Mouse (Mus musculus): ENCODE measurements around the gene Set. TPM values are rescaled to one million over a fixed set of nuclear protein-coding genes. Genes with fewer than 3 reads are reported as not detected.

Gene Set
- total RNA-seq, 4 experiments from 2014 or later: 98.3 to 109 (median 100) TPM

DNA sequence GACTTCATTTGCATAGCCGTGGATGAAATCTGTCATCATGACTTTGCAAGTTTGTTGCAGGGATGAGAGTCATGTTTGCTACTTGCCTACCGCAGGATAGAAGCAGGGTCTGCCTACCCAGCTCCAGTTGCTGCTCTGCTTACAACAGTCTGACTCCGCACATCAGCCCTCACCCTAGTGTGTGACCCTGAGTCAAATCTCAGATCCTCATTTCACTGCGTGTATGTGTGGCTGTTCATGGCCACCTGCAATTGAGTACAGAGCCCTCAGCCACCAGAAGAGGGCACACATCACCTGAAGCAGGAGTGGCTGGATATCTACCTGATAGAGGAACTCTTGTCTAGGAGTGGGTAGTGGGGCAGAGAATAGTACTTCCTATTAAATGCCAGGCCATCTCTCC, 30.1 kb downstream of the Set start:
- no peak for DNase-seq (ENCODE audit: low spot score)

DNA sequence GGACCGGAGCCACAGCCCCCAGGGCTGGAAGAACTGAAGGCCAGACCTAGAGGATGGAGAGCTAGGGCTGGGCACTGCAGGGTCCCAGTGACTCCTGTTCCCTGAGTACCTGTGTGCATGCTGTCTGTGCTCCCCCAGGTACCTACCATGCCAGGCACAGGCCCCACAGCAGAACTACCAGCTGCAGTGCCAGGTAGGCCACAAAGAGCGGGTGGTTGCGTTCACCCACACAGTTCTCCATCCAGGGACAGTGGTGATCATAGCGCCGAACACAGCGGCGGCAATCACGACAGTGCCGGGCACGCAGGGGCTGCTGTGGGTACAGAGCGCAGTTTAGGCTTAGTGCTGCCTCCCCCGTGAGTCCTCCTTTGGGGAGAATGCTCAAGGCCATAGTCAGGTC, 34.3 kb downstream of the Set start:
- no peak for DNase-seq (ENCODE audit: low spot score)

DNA sequence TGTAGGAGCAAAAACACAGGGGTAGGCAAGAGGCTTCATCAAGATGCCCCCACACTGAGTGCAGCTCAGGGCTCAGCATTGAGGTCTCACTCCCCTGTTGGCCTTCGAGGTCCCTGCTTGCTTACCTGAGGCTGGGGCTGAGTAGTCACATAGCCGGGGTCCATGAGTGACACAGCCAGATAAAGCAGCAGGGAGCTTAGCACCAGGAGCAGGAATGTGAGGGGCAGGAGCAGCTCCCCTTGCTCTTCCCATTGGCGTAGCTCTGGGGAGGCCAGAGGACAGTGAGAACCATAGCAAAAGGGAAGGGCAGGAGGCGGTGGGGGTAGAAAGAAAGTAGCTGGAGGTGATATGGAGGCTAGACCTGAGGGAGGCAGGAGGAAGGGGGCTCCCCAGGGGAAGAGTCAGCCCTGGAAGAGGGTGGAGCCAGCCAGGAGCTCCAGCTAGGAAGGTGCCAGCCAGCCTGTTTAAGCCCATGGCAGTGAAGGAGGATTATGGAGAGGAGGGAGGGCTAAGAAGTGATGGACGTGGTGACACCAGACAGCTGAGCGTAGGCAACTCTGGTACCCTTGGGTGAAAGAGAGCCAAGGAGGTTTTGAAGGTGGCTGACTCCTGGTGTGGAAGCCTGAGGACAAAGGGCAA, 35.2 kb downstream of the Set start:
- no peak for DNase-seq (ENCODE audit: low spot score)

DNA sequence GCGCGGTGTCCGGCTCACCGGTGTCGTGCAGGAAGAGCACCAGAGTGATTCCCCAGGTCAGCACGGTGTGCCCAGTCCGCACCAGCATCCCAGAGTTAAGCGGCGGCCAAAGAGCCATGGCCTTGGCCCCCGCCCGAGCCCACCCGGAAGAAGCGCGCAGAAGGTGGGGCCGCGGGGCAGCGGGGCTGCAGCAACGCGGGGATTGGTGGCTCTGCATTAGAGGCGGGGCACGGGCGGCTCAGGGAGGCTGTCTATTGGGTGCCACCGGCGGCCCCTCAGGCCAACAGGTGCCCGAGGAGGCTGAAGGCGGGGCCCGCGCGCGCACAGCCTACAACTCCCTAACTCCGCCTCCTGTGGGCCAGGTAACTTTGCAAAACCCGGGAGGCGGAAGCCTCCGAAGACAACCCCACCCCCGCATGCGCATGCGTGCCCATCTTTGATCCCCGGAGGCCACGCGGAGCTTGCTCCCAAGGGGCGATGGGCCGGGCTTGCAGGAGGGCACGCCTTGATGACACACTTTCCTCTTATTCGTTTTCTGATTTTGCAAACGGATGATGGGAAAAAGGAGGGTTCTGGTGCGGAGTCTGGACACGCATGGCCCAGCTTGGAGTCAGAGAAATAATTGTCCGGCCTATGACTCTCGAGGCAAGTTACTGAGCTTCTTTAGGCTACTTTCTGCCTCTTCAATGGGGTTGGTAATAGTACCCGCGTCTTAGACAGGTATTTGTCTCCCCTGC, 36.5 kb downstream of the Set start, which contains the start of gene Zdhhc12:
Gene Zdhhc12 (minus strand): TSS at position 178 of the 737 bp plus-strand sequence.
- peak; percentile 89 for DNase-seq (ENCODE audit: low spot score)

DNA sequence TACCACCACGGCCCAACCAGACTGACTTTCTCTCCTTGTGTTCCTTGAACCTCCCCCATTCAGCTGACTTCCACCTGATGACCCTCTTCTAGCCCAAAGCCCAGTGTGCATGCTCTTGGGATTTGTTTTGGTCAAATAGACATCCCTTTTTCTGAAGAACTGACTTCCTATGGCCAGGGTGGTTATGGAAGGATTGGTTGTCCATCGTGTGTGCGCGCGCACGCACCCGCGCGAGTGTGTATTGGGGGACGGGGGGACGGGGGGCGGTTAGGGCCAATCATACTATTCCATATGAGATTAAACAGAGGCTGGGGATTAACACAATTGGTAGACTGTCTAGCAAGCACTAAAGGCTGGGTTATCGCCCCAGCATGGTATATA, 37.0 kb downstream of the Set start:
- DNase-seq (ENCODE audit: low spot score): no peak

DNA sequence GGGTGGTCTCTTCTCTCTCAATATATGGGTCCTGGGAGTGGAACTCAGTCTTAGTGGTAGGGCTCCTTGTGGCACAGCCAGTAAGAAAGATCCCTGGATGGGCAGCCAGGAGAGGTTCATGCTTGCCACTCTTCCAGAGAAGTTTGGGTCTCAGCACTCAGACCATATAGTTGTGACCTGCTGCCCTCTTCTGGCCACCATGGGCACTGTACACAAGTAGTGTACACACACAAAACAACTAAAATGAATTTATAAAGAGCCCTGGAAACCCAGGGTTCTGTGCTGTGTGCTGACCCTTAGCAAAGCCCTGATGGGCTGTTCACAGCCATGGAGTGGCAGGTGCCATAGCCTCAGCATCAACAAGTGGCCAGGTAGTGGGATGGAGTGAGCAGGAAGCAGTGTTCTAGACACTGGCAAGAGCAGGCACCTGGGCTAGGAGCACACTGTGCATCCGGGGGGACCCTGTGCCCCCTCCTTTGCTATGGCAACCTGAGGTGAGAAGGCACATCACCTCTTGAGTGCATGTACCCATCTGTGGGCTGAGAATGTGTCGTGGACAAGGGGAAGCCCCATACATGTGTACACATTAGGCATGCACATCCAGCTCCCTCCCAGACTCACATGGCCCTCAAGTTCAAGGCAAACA, 38.8 kb downstream of the Set start:
- peak; percentile 38 for DNase-seq (ENCODE audit: low spot score)

DNA sequence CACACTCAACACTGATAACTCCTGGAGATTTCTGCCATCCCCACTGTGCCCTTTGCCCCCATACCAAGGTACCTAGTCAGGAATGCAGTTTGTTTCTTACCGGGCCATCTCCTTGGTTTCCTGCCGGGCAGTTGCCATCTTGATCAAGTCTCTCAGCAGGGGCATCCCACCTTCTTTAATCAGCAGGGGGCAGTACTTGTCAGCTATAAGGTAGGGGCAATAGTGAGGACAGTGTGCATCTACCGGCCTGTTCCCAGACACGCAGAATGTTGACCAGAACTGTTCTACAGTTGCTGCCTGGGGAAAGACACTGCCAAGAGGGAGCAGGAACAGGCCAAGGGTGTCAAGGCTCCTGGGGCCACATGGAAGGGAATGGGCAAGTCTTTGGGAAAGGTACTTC, 43.0 kb downstream of the Set start:
- DNase-seq (ENCODE audit: low spot score): no peak

DNA sequence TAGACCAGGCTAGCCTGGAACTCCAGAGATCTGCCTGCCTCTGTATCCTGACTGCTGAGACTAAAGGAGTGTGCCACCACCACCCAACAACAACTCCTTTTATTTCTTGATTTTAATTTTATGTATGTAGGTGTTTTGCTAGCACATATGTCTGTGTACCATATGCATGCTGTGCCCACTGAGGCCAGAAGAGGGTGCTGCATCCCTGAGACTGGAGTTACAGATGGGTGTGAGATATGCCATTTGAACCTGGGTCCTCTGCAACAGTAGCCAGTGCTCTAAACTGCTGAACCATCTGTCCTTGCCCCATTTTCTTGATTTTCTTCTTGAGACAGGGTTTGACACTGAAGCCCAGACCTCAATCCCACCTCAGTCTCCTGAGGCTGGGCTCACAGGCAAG, 49.2 kb downstream of the Set start:
- DNase-seq (ENCODE audit: low spot score): peak; percentile 34

DNA sequence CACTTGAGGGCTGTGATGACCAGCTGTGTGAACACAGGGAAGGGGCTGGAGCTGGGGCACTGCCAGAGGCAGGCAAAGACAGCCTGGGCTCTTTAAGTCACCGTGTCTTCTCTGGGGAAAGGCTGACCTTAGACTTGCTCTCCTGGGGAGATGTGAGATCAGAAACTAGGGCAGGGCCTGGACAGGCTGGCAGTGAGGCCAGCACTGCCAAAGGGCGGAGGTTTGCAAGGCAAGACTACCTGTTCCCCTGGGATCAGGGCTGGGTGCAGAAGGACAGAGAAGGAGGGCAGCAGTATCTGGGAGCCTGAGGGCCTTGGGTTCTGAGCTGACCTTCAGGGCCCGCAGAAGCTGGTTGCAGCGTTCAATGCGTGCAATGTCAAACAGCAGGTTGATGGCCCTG, 50.5 kb downstream of the Set start:
- no peak for DNase-seq (ENCODE audit: low spot score)

DNA sequence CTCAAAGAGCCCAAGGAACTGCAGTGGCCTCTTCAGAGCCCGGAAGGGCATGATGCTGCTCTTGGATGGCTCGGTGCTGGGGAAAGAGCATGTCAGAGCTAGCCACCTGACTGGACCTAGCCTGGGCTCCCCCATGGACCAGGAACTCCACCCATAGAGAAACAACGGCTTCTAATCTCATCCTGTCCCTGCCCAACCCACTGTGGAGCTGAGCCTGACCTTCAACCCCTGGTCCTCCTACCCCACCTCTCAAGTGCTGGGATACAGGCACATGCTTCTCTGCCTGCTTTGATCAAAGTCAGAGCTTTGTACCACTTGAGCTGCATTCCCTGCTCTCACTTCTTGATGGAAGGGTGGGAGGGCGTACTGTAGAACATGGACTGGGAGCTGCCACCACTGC, 51.1 kb downstream of the Set start:
- no peak for DNase-seq (ENCODE audit: low spot score)

DNA sequence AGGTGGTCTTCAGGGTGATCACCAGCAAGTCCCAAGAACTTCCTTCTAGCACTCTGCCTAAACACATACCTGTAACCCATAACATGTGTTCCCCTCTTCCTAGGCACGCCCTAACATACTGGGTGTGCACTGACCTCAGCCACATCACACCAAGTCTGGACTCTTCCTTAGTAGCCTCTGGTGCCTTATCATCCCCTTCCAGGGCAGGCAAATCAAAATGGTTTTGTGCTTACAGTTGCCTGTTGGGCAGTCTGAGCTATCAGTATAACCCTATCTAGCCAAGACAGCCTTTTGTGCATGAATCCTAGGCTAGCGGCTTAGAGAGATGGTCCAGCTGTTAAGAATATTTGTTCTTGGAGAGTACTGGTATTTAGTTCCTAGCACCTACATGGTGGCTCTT, 54.3 kb downstream of the Set start:
- DNase-seq (ENCODE audit: low spot score): no peak

DNA sequence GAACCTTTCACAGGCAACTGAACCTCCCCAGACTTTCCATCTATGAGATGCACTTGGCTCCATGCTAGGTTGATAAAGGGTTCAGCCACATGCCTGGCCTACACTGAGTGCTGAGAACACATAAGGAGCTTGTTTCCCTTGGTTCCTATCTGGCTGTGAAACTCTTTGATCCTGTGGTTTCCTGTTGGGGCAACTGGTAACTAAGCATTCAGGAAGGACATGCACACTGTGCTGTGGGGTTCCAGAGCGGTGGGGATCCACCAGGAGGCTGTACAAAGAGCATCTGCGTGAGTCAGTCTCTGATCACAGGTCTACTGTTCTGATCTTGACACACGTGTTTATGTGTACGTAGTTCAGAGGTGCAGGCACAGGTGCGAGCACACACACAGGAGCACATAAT, 55.4 kb downstream of the Set start:
- no peak for DNase-seq (ENCODE audit: low spot score)

DNA sequence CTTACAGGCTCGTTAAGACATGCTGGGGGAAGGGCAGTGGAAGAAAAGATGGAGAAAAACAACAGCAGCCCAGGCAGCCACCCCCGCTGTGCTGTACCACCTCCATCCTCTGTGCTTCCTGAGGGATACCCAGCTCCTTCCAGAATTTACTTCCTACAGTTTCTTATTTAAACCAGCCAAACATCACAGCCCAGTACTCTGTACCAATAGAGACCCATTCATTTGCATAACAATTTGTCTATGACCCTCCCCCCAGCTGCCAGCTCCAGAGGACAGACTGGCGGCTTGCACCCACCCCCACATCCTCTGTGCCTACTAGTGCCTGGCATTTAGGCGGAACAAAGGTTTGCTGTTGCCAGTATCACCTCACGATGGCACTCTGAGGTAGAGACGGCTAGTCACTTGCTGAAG, 62.5 kb downstream of the Set start:
- no peak for DNase-seq (ENCODE audit: low spot score)

DNA sequence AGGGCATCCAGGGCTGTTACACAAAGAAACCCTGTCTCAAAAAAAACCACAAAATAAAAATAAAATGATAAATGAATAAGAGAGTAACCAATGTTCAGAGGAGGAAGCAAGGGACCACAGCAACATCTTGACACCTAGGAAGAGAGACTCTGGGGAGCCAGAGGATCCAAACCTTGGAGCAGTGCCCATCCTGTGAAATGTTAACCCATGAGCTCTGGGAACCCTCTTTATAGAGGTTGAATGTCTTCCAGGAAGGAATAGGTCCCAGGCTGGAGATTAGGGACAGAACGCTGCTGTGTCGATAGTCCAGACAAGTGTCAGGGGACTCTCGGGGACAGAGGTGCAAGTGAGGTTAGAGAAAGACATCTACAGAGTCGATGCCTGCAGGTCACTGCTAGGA, 63.1 kb downstream of the Set start:
- DNase-seq (ENCODE audit: low spot score): no peak

Other genes with a start within 250 kb of the Set start
- 10 to 100 TPM; 33.2 to 37.6 (median 37.1) TPM for gene Urm1, start 237.3 kb upstream of the Set start, total RNA-seq (2022)
- 1 to 10 TPM; 2.7 to 3.6 (median 3.1) TPM for gene Cercam, start 188.2 kb upstream of the Set start, total RNA-seq (2022)
- 10 to 100 TPM; 17.0 to 28.1 (median 19.8) TPM for gene Odf2, start 168.2 kb upstream of the Set start, total RNA-seq (2022)
- 10 to 100 TPM; 21.4 to 26.2 (median 24.5) TPM for gene Gle1, start 122.0 kb upstream of the Set start, total RNA-seq (2022)
- gene Sptan1, start 91.8 kb upstream of the Set start, total RNA-seq (2022): 100 to 1,000 TPM; 137 to 180 (median 163) TPM
- gene Wdr34, start 8.5 kb upstream of the Set start, total RNA-seq (2022): 1 to 10 TPM; 6.5 to 9.2 (median 7.8) TPM
- gene Pkn3, start 20.3 kb downstream of the Set start, total RNA-seq (2022): 10 to 100 TPM in 2 of 4 experiments, 1 to 10 TPM in 2; 9.0 to 11.2 (median 10.1) TPM
- 1 to 10 TPM; 2.3 to 4.1 (median 3.6) TPM for gene Zdhhc12, start 36.3 kb downstream of the Set start, total RNA-seq (2022)
- 10 to 100 TPM; 24.9 to 27.6 (median 25.8) TPM for gene Zer1, start 67.2 kb downstream of the Set start, total RNA-seq (2022)
- gene Tbc1d13, start 76.4 kb downstream of the Set start, total RNA-seq (2022): 10 to 100 TPM; 14.8 to 19.9 (median 17.6) TPM
- 100 to 1,000 TPM in 1 of 4 experiments, 10 to 100 TPM in 3; 93.9 to 101 (median 96.8) TPM for gene Endog, start 114.1 kb downstream of the Set start, total RNA-seq (2022)
- gene Spout1, start 121.1 kb downstream of the Set start, total RNA-seq (2022): 1 to 10 TPM; 5.3 to 6.3 (median 6.0) TPM
- 10 to 100 TPM; 32.6 to 36.9 (median 34.7) TPM for gene Kyat1, start 148.5 kb downstream of the Set start, total RNA-seq (2022)
- gene Lrrc8a, start 180.3 kb downstream of the Set start, total RNA-seq (2022): 10 to 100 TPM; 50.2 to 66.4 (median 61.0) TPM
- 1 to 10 TPM; 1.8 to 6.1 (median 3.6) TPM for gene Gm28035, start 183.2 kb downstream of the Set start, total RNA-seq (2022)
- gene Phyhd1, start 208.8 kb downstream of the Set start, total RNA-seq (2022): 100 to 1,000 TPM in 3 of 4 experiments, 10 to 100 TPM in 1; 97.7 to 135 (median 112) TPM
- 1 to 10 TPM in 2 of 4 experiments, not detected in 2; 1.3 to 3.7 TPM for gene Gm28038, start 223.7 kb downstream of the Set start, total RNA-seq (2022)
- 10 to 100 TPM; 20.8 to 25.2 (median 24.1) TPM for gene Dolk, start 229.0 kb downstream of the Set start, total RNA-seq (2022)
- gene Nup188, start 229.0 kb downstream of the Set start, total RNA-seq (2022): 10 to 100 TPM; 15.3 to 19.8 (median 16.4) TPM

Data from heart, adult 8-10 months (tissue).